Mouse (Mus musculus): ENCODE data around the gene Ncoa4. TPM values are rescaled to one million over a fixed set of nuclear protein-coding genes. Genes with fewer than 3 reads are reported as not detected.
A peak's percentile ranks its signal among the peaks of the same experiment; 100 is the strongest.

Ncoa4 gene
- polyA plus RNA-seq, 1 experiment from 2014 or later = 69.5 TPM

GRCm38 (mm10) chr14:32141723-32142122 lies 17.9 kb upstream of the Ncoa4 start, which contains the start of gene Msmb:
Gene Msmb, plus strand, starts transcription at chr14:32142023.
- no peaks in the 10 kb centered on the region for H3K27me3 ChIP-seq
- H3K27ac ChIP-seq = no peak within 1 kb of the TSS
- H3K4me2 ChIP-seq = no peak within 1 kb of the TSS
- no peaks in the 10 kb centered on the region for H3K4me1 ChIP-seq (replicated peaks)
- no peaks in the 10 kb centered on the region for H3K36me3 ChIP-seq
- H3K9me3 ChIP-seq = no peaks in the 10 kb centered on the region
- 84% methylated on average over 5 of the region's 5 CpGs for WGBS
- no peak within 1 kb of the TSS for H3K9ac ChIP-seq (replicated peaks)
- ATAC-seq (ENCODE audit: insufficient number of reproducible peaks, insufficient read depth, low FRiP score, low TSS enrichment, low read depth) = no peak
- no peak within 1 kb of the TSS for H3K4me3 ChIP-seq (replicated peaks)

GRCm38 (mm10) chr14:32144734-32145133 lies 14.9 kb upstream of the Ncoa4 start:
- no peak overlapping the region for H3K4me2 ChIP-seq
- H3K4me3 ChIP-seq (replicated peaks) = no peak overlapping the region
- no peak overlapping the region for H3K27ac ChIP-seq
- no peaks in the 10 kb centered on the region for H3K36me3 ChIP-seq
- ATAC-seq (ENCODE audit: insufficient number of reproducible peaks, insufficient read depth, low FRiP score, low TSS enrichment, low read depth) = no peak
- no peaks in the 10 kb centered on the region for H3K4me1 ChIP-seq (replicated peaks)
- H3K9me3 ChIP-seq = peaks cover 7% of the 10 kb centered on the region; the same call in 1 of the 2 replicates
- H3K9ac ChIP-seq (replicated peaks) = no peak overlapping the region
- H3K27me3 ChIP-seq = no peaks in the 10 kb centered on the region

- 74% methylated on average over 4 of the region's 4 CpGs for WGBS
- Histone ChIP-seq H3K27ac (no peak overlapping the region), H3K27me3 (no peaks in the 10 kb centered on the region), H3K9ac (replicated peaks) (no peak overlapping the region), H3K9me3 (peaks cover 7% of the 10 kb centered on the region; the same call in 1 of the 2 replicates), H3K4me2 (no peak overlapping the region), H3K4me1 (replicated peaks) (no peaks in the 10 kb centered on the region), H3K36me3 (no peaks in the 10 kb centered on the region), H3K4me3 (replicated peaks) (no peak overlapping the region)
- ATAC-seq (ENCODE audit: insufficient number of reproducible peaks, insufficient read depth, low FRiP score, low TSS enrichment, low read depth) = no peak
Observed at GRCm38 (mm10) chr14:32145401-32145800, 14.3 kb upstream of the Ncoa4 start.

- no peak for ATAC-seq (ENCODE audit: insufficient number of reproducible peaks, insufficient read depth, low FRiP score, low TSS enrichment, low read depth)
- WGBS = 61% methylated on average over 7 of the region's 7 CpGs
- Histone ChIP-seq H3K4me2 (no peak overlapping the region), H3K27ac (no peak overlapping the region), H3K4me1 (replicated peaks) (no peaks in the 10 kb centered on the region), H3K9me3 (peaks cover 7% of the 10 kb centered on the region; the same call in 1 of the 2 replicates), H3K9ac (replicated peaks) (no peak overlapping the region), H3K36me3 (no peaks in the 10 kb centered on the region), H3K4me3 (replicated peaks) (no peak overlapping the region), H3K27me3 (no peaks in the 10 kb centered on the region)
Observed at GRCm38 (mm10) chr14:32145809-32146511, 13.7 kb upstream of the Ncoa4 start.

- no peaks in the 10 kb centered on the region for H3K4me1 ChIP-seq (replicated peaks)
- no peak overlapping the region for H3K27ac ChIP-seq
- H3K9ac ChIP-seq (replicated peaks) = no peak overlapping the region
- 56% methylated on average over 2 of the region's 2 CpGs for WGBS
- no peak overlapping the region for H3K4me3 ChIP-seq (replicated peaks)
- H3K4me2 ChIP-seq = no peak overlapping the region
- no peaks in the 10 kb centered on the region for H3K27me3 ChIP-seq
- ATAC-seq (ENCODE audit: insufficient number of reproducible peaks, insufficient read depth, low FRiP score, low TSS enrichment, low read depth) = no peak
- peaks cover 7% of the 10 kb centered on the region; the same call in 1 of the 2 replicates for H3K9me3 ChIP-seq
- no peaks in the 10 kb centered on the region for H3K36me3 ChIP-seq
Observed at GRCm38 (mm10) chr14:32146578-32146977, 13.1 kb upstream of the Ncoa4 start.

- H3K27ac ChIP-seq = no peak overlapping the region
- ATAC-seq (ENCODE audit: insufficient number of reproducible peaks, insufficient read depth, low FRiP score, low TSS enrichment, low read depth) = no peak
- no peaks in the 10 kb centered on the region for H3K36me3 ChIP-seq
- peaks cover 7% of the 10 kb centered on the region; the same call in 1 of the 2 replicates for H3K9me3 ChIP-seq
- no peak overlapping the region for H3K9ac ChIP-seq (replicated peaks)
- no peaks in the 10 kb centered on the region for H3K4me1 ChIP-seq (replicated peaks)
- H3K4me3 ChIP-seq (replicated peaks) = no peak overlapping the region
- 86% methylated on average over 2 of the region's 2 CpGs for WGBS
- no peak overlapping the region for H3K4me2 ChIP-seq
- H3K27me3 ChIP-seq = no peaks in the 10 kb centered on the region
Observed at GRCm38 (mm10) chr14:32150872-32151271, 8.8 kb upstream of the Ncoa4 start.

GRCm38 (mm10) chr14:32152243-32152965 lies 7.3 kb upstream of the Ncoa4 start:
- Histone ChIP-seq H3K27me3 (no peaks in the 10 kb centered on the region), H3K9ac (replicated peaks) (no peak overlapping the region), H3K27ac (no peak overlapping the region), H3K4me3 (replicated peaks) (no peak overlapping the region), H3K4me1 (replicated peaks) (no peaks in the 10 kb centered on the region), H3K9me3 (peaks cover 7% of the 10 kb centered on the region; the same call in 1 of the 2 replicates), H3K36me3 (no peaks in the 10 kb centered on the region), H3K4me2 (no peak overlapping the region)
- WGBS = 91% methylated on average over 18 of the region's 18 CpGs
- ATAC-seq (ENCODE audit: insufficient number of reproducible peaks, insufficient read depth, low FRiP score, low TSS enrichment, low read depth) = no peak

- Histone ChIP-seq H3K4me2 (no peak overlapping the region), H3K9me3 (peaks cover 3% of the 10 kb centered on the region; the same call in 1 of the 2 replicates), H3K36me3 (no peaks in the 10 kb centered on the region), H3K27me3 (no peaks in the 10 kb centered on the region), H3K9ac (replicated peaks) (no peak overlapping the region), H3K4me1 (replicated peaks) (no peaks in the 10 kb centered on the region), H3K27ac (no peak overlapping the region), H3K4me3 (replicated peaks) (no peak overlapping the region)
- no peak for ATAC-seq (ENCODE audit: insufficient number of reproducible peaks, insufficient read depth, low FRiP score, low TSS enrichment, low read depth)
- WGBS = 96% methylated on average over 2 of the region's 2 CpGs
Observed at GRCm38 (mm10) chr14:32153156-32153555, 6.5 kb upstream of the Ncoa4 start.

- Histone ChIP-seq H3K27me3 (no peaks in the 10 kb centered on the region), H3K4me1 (replicated peaks) (peaks cover 5% of the 10 kb centered on the region), H3K4me3 (replicated peaks) (no peak overlapping the region), H3K4me2 (no peak overlapping the region), H3K9ac (replicated peaks) (no peak overlapping the region), H3K36me3 (no peaks in the 10 kb centered on the region), H3K27ac (no peak overlapping the region), H3K9me3 (no peaks in the 10 kb centered on the region)
- no peak for ATAC-seq (ENCODE audit: insufficient number of reproducible peaks, insufficient read depth, low FRiP score, low TSS enrichment, low read depth)
- WGBS = 85% methylated on average over 6 of the region's 6 CpGs
Observed at GRCm38 (mm10) chr14:32154758-32155157, 4.9 kb upstream of the Ncoa4 start.

GRCm38 (mm10) chr14:32159150-32159670 lies 455 bp upstream of the Ncoa4 start:
- H3K36me3 ChIP-seq = 0 out of 2 replicates have a peak, but pooled peaks cover 5% of the 10 kb centered on the region
- 46% methylated on average over 4 of the region's 4 CpGs for WGBS
- H3K4me1 ChIP-seq (replicated peaks) = peaks cover 20% of the 10 kb centered on the region
- H3K9me3 ChIP-seq = no peaks in the 10 kb centered on the region
- peak overlapping the region; percentile 94; the same call in 1 of the 2 replicates for H3K9ac ChIP-seq (replicated peaks)
- H3K4me2 ChIP-seq = peak overlapping the region; percentile 79
- no peak overlapping the region for H3K27ac ChIP-seq
- ATAC-seq (ENCODE audit: insufficient number of reproducible peaks, insufficient read depth, low FRiP score, low TSS enrichment, low read depth) = peak; percentile 44
- H3K27me3 ChIP-seq = no peaks in the 10 kb centered on the region
- peak overlapping the region; percentile 79 for H3K4me3 ChIP-seq (replicated peaks)

GRCm38 (mm10) chr14:32160563-32160962 lies 898 bp downstream of the Ncoa4 start:
- H3K27me3 ChIP-seq = no peaks in the 10 kb centered on the region
- no peak for ATAC-seq (ENCODE audit: insufficient number of reproducible peaks, insufficient read depth, low FRiP score, low TSS enrichment, low read depth)
- H3K4me3 ChIP-seq (replicated peaks) = peak overlapping the region; percentile 79
- H3K9me3 ChIP-seq = no peaks in the 10 kb centered on the region
- no peak overlapping the region for H3K27ac ChIP-seq
- H3K36me3 ChIP-seq = 0 out of 2 replicates have a peak, but pooled peaks cover 5% of the 10 kb centered on the region
- whole genome bisulfite sequencing = 41% methylated on average over 7 of the region's 7 CpGs
- H3K4me2 ChIP-seq = peak overlapping the region; percentile 79
- H3K4me1 ChIP-seq (replicated peaks) = peaks cover 27% of the 10 kb centered on the region
- peak overlapping the region; percentile 94 for H3K9ac ChIP-seq (replicated peaks)

Data from limb, embryonic 12.5 days (tissue).